Mouse (Mus musculus) CH12.LX (cell line): Measurements from ENCODE around the gene Ung. TPM values are rescaled to one million over a fixed set of nuclear protein-coding genes. Genes with fewer than 3 reads are reported as not detected.

Source experiments
- DNase-seq: peaks from one replicate; pipeline ENCODE4 v3.0.0-alpha.2; 2013; ENCODE audit errors: extremely low read depth
- H3K27ac ChIP-seq: 2 replicates; pipeline ENCODE4 v1.5.1; 2012; ENCODE audit warnings: low read depth, mild to moderate bottlenecking, control low read depth, moderate library complexity; ENCODE audit not compliant: insufficient read depth
- H3K27me3 ChIP-seq: replicated peaks from 2 replicates; pipeline ENCODE3; 2012; ENCODE audit warnings: inconsistent platforms
- H3K36me3 ChIP-seq, 2 experiments: replicated peaks in 1 of 2; 2 replicates each; pipeline versions ENCODE3 to v1.6.1; 2012; ENCODE audit warnings: inconsistent platforms in 1 of 2, low read length in 1 of 2, mild to moderate bottlenecking in 1 of 2, mixed read lengths in 1 of 2, moderate library complexity in 1 of 2; ENCODE audit not compliant: control insufficient read depth in 1 of 2, insufficient read depth in 1 of 2
- H3K4me1 ChIP-seq, 2 experiments: 2 replicates each; pipeline ENCODE4 v1.6.1; 2012; ENCODE audit warnings: inconsistent platforms in 1 of 2, moderate library complexity in 1 of 2; ENCODE audit not compliant: insufficient read depth in 2 of 2, control insufficient read depth in 1 of 2
- H3K4me2 ChIP-seq: 2 replicates; pipeline ENCODE4 v1.6.1; 2012; ENCODE audit warnings: low read depth, mild to moderate bottlenecking, control low read depth; ENCODE audit not compliant: poor library complexity, insufficient read depth, severe bottlenecking
- H3K4me3 ChIP-seq, 3 experiments: fragments of 150-350 bp in 1 of 3; sonication (generic) in 1 of 3; replicated peaks in 1 of 3; 2 replicates each; pipeline versions ENCODE3 to v1.5.1; 2011 to 2012; ENCODE audit warnings: low read depth in 2 of 3, low read length in 2 of 3, mild to moderate bottlenecking in 2 of 3, moderate library complexity in 2 of 3, control low read depth in 1 of 3, improper control_type of control experiment in 1 of 3, inconsistent platforms in 1 of 3, mixed read lengths in 1 of 3; ENCODE audit not compliant: poor library complexity in 1 of 3
- H3K79me2 ChIP-seq: replicated peaks from 2 replicates; pipeline ENCODE4 v1.6.1; 2012; ENCODE audit warnings: mild to moderate bottlenecking, moderate library complexity; ENCODE audit not compliant: control insufficient read depth, poor library complexity, insufficient read depth, severe bottlenecking; ENCODE audit errors: extremely low read depth
- H3K9ac ChIP-seq: 2 replicates; pipeline ENCODE4 v1.6.1; 2012; ENCODE audit warnings: low read depth, mild to moderate bottlenecking, control low read depth, moderate library complexity; ENCODE audit not compliant: insufficient read depth
- H3K9me3 ChIP-seq: replicated peaks from 2 replicates; pipeline ENCODE3; 2012; ENCODE audit warnings: low read length, inconsistent platforms, mixed read lengths
- CHD2 ChIP-seq: IDR thresholded peaks from 2 replicates; pipeline ENCODE4 v1.6.1; 2011; ENCODE audit warnings: low read length, improper control_type of control experiment
- E2F4 ChIP-seq: IDR thresholded peaks from 2 replicates; pipeline ENCODE4 v1.6.1; 2011; ENCODE audit warnings: low read depth, low read length, improper control_type of control experiment; ENCODE audit not compliant: insufficient replicate concordance
- ELF1 ChIP-seq: IDR thresholded peaks from 2 replicates; pipeline ENCODE4 v1.6.1; 2014; ENCODE audit warnings: low read depth, mild to moderate bottlenecking, inconsistent platforms, low read length, improper control_type of control experiment
- ETS1 ChIP-seq: conservative IDR thresholded peaks from 2 replicates; pipeline ENCODE4 v1.6.1; 2012; ENCODE audit warnings: low read depth, mild to moderate bottlenecking, inconsistent platforms, low read length, improper control_type of control experiment, moderate library complexity
- GABPA ChIP-seq: IDR thresholded peaks from 2 replicates; pipeline ENCODE4 v1.6.1; 2012; ENCODE audit warnings: low read depth, low read length, improper control_type of control experiment, inconsistent platforms; ENCODE audit not compliant: insufficient replicate concordance
- HCFC1 ChIP-seq: IDR thresholded peaks from 2 replicates; pipeline ENCODE4 v1.6.1; 2012; ENCODE audit warnings: low read depth, mild to moderate bottlenecking, inconsistent platforms, low read length, improper control_type of control experiment
- JUND ChIP-seq: conservative IDR thresholded peaks from 2 replicates; pipeline ENCODE4 v1.6.1; 2011; ENCODE audit warnings: low read depth, low read length, improper control_type of control experiment
- MAFK ChIP-seq: IDR thresholded peaks from 2 replicates; pipeline ENCODE4 v1.6.1; 2011; ENCODE audit warnings: low read length, improper control_type of control experiment; ENCODE audit not compliant: insufficient replicate concordance
- MAZ ChIP-seq: IDR thresholded peaks from 2 replicates; pipeline ENCODE4 v1.6.1; 2012; ENCODE audit warnings: low read depth, mild to moderate bottlenecking, inconsistent platforms, low read length, improper control_type of control experiment, moderate library complexity
- MXI1 ChIP-seq: IDR thresholded peaks from 2 replicates; pipeline ENCODE4 v1.6.1; 2011; ENCODE audit warnings: mild to moderate bottlenecking, low read depth, low read length, improper control_type of control experiment
- NRF1 ChIP-seq: IDR thresholded peaks from 2 replicates; pipeline ENCODE4 v1.6.1; 2014; ENCODE audit warnings: low read depth, mild to moderate bottlenecking, inconsistent platforms, low read length, improper control_type of control experiment, moderate library complexity
- PAX5 ChIP-seq: IDR thresholded peaks from 2 replicates; pipeline ENCODE4 v1.6.1; 2012; ENCODE audit warnings: low read length, inconsistent platforms, mixed read lengths
- POLR2AphosphoS2 ChIP-seq: IDR thresholded peaks from 2 replicates; pipeline ENCODE4 v1.6.1; 2011; ENCODE audit warnings: low read depth, low read length, improper control_type of control experiment
- RAD21 ChIP-seq: IDR thresholded peaks from 2 replicates; pipeline ENCODE4 v1.6.1; 2011; ENCODE audit warnings: low read depth, mild to moderate bottlenecking, low read length, improper control_type of control experiment, moderate library complexity
- SIN3A ChIP-seq: IDR thresholded peaks from 2 replicates; pipeline ENCODE4 v1.6.1; 2012; ENCODE audit warnings: low read length, improper control_type of control experiment, inconsistent platforms
- TCF12 ChIP-seq: IDR thresholded peaks from 2 replicates; pipeline ENCODE4 v1.6.1; 2014; ENCODE audit warnings: low read depth, mild to moderate bottlenecking, inconsistent platforms, low read length, improper control_type of control experiment
- UBTF ChIP-seq: IDR thresholded peaks from 2 replicates; pipeline ENCODE4 v1.6.1; 2012; ENCODE audit warnings: low read depth, mild to moderate bottlenecking, inconsistent platforms, low read length, improper control_type of control experiment, moderate library complexity
- ZC3H11A ChIP-seq: IDR thresholded peaks from 2 replicates; pipeline ENCODE4 v1.6.1; 2012; ENCODE audit warnings: low read depth, mild to moderate bottlenecking, inconsistent platforms, low read length, improper control_type of control experiment
- dilution Hi-C: fragments of 300-500 bp; cut with MboI; formaldehyde crosslinking; loops from 2 replicates; pipeline ENCODE4 v1.14.3; 2020; ENCODE audit warnings: low sequenced_read_pairs; ENCODE audit not compliant: extremely low pct_unique_long_range_greater_than_20kb, extremely low pct_ligation_motif_present
- in situ Hi-C: fragments of 300-500 bp; cut with MboI; formaldehyde crosslinking; loops from 3 replicates; pipeline ENCODE4 v1.14.3; 2019; ENCODE audit warnings: low sequenced_read_pairs, low pct_ligation_motif_present, low pct_unique_long_range_greater_than_20kb, mixed read lengths
- polyA plus RNA-seq: library from polyadenylated mRNA; unstranded; fragments of >175 nt; gene quantifications from 2 replicates; pipeline ENCODE4 v1.2.1, GENCODE M21; 2012; ENCODE audit warnings: low read depth; ENCODE audit not compliant: insufficient read length
- total RNA-seq, 2 experiments: library from RNA; depleted of rRNA; stranded (reverse); fragments of 300-350 nt in 1 of 2; fragments of >200 nt in 1 of 2; gene quantifications; 2 replicates each; pipeline ENCODE4 v1.2.3; 2012 to 2014

The Ung gene
- total and polyA plus RNA-seq, 3 experiments, result 39.1 to 91.9 (median 51.9) TPM

DNA sequence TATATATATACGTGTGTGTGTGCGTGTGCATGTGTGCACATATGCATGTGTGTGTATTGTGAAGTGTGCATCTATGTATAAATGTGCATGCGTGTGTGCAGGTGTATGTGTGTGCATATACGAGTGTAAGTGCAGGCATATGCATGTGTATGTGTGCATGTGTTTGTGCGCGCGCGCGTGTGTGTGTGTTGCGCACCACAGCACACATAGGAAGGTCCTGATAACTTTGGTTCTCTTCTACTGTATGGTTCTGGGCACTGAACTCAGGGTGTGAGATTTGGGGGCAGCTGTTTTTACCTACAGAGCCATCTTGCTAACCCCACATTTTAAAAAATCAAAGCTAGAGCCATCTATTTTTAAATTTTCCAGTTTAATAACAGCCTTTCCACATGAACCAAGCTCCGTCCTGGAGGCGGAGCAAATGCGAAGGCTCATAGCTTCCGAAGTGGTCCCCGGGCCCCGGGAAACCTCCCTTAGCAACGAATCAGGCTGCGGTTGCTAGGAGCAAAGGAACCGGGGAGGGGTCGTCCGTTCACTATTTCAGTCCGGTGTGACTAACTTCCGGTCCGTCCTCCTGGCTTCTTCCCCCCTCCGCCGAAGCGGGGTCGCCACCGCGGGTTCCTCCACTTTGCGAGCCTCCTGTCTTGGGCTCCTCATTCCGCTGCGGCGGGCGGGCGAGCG lies 30.3 kb upstream of the Ung start (continued):
- TF ChIP-seq MAZ (peak; percentile 87; the same call in 1 of the 2 replicates), E2F4 (no peak), CHD2 (no peak), TCF12 (peak; percentile 80), NRF1 (no peak; the same call in 1 of the 2 replicates), ETS1 (no peak), JUND (no peak), GABPA (no peak; the same call in 1 of the 2 replicates), MXI1 (peak; percentile 80), ELF1 (peak; percentile 49; the same call in 1 of the 2 replicates), UBTF (peak; percentile 96), ZC3H11A (no peak), RAD21 (no peak), MAFK (no peak), PAX5 (no peak), POLR2AphosphoS2 (no peak), HCFC1 (peak; percentile 94)

- H3K4me1 ChIP-seq, result peaks cover 11 to 22% of the 10 kb centered on the region in 2 experiments
- peak overlapping the region; percentile 96 for H3K4me2 ChIP-seq
- peak overlapping the region; percentile 81 to 95 (median 93) for H3K4me3 ChIP-seq
- peaks cover 18 to 35% of the 10 kb centered on the region in 2 experiments for H3K36me3 ChIP-seq
- dilution Hi-C loops, result no loop called here
- H3K27ac ChIP-seq, result no peak overlapping the region
- no peak for TF ChIP-seq SIN3A
- TF ChIP-seq CHD2, result 0 out of 2 replicates have a peak, but pooled peaks have one; percentile 21
- peaks cover 11% of the 10 kb centered on the region for H3K79me2 ChIP-seq
- peaks cover 19% of the 10 kb centered on the region for H3K27me3 ChIP-seq
- DNase-seq, result no peak
- no peaks in the 10 kb centered on the region for H3K9me3 ChIP-seq
- in situ Hi-C loops, result no loop called here
- H3K9ac ChIP-seq, result peak overlapping the region; percentile 96
Observed at GRCm38 (mm10) chr5:114100390-114101099, 29.6 kb upstream of the Ung start.
